Mouse (Mus musculus) right cerebral cortex, adult 2 months (tissue): ENCODE data around the gene Dnajb12.

ENCODE experiments used
- DNase-seq, 2 experiments: peaks; one replicate each; pipeline ENCODE4 v3.0.0; 2021 to 2022; ENCODE audit warnings: low spot score in 2 of 2

Dnajb12 gene

DNA sequence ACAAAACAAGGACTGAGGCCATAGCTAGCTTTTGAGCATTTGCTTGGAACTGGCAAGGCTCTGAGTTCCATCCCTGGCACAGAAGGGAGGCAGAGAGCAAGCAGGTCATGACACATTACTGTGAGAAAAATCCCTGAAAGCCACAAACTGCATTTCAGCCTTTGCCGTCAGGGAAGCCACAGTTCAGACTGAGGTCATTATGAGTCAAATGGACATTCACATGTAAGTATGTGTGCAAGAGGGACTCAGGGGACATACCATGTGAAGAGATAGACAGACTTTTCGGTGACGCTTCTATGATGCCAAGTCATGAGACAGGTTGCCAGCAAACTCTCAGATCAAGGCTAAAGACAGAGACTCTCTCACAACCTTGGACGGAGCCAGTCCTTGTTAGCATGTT lies 38.8 kb downstream of the Dnajb12 start:
- DNase-seq = no peak

DNA sequence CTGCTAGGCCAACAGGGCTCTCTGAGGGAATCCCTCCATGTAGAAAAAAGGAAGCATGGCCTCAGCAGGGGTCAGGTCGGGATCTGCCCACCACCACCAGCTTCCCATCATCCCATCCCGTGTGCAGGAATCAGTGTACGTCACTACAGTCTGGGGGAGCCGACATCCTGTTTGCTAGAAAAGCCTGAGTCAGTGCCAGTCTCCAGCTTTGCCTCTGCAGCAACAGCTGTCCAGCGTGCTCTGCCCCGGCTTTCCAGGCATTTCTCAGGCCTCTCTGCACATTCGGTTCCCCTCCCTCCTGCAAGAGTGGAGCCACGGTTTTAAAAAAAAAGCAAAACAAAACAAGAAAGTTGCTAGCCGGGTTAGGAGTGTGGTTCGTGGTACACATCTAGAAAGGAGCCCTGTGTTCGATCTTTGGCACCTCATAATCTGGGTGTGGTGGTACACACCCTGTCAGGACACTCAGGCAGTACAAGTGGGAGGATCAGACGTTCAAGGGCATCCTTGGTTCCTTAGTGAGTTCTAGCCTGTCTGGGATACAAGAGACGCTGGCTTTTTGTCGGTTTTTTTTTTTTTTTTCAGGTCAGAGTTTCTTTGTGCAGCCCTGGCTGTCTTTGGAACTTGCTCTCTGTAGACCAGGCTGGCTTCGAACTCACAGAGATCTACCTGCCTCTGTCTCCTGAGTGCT lies 40.3 kb downstream of the Dnajb12 start:
- no peak for DNase-seq

DNA sequence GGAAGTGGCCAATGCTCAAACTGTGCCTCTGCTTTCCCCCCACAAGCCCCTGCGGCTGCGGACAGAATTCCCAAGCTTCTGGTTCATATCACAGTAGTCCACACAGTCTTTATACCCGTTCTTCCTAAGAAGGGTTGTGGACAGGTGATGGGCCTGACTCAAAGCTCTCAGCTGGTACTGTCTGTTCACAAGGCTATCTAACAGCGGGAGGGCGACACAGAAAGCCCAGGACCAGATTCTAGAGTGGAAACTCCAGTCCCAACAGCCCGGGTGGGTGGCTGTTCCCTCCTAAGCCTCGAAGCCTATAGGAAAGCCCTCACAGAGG lies 41.1 kb downstream of the Dnajb12 start:
- no peak for DNase-seq

DNA sequence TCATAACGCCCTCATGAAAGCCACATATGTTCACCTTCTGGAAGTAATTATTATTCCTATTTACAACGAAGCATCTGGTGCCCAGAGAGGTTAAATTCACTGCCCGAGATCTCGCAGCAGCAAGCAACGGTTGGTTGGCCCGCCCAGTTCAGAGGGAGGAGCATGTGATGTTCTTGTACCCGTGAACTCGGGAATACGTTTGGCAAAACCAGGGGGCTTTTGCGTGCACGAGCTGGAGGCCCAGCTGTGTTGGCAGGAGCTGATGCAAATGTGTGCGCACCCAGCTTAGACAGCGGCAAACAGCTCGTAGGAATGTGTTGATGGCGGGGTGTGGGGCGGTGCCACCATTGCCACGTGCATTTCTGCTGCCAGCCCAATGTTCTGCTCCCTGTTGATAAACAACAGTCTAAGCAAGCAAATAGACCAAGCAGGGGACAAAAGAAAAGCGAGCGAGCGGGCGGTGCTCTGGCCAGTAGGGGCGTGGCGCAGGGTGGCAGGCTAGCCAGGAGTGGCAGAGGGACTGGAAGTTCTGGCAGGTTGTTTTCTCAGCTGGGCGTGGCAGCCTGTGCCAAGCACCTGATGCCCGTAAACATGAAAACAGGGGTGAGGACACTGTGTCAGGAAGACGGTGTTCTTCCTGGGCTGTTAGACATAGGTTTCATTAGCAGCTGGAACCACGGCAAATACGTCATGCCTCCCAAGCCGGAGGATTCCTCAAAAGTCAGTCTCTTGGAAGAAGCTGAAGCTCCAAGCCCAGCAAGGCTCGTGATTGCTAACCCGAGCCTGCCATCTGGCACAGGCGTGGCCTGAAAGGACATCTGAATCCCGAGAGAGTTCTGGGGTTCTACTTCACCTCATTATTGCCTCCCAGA lies 41.7 kb downstream of the Dnajb12 start:
- peak; percentile 54 to 70 for DNase-seq

DNA sequence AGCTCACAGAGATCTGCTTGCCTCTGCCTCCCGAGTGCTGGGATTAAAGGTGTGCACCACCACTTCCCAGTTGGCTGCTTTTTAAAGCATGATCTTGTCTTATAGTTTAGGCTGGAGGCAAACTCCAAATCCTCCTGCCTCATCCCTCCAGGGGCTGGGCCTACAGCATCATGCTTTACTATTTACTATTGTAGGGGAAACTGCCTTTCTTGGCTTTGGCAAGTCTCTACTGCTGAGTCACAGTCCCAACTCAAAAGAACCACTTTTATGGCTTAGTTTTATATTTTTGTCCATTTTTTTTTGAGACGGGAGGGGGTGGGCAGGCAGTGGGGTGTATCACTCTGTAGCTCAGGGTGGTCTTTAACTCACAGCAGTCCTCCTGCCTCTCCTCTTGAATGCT lies 44.1 kb downstream of the Dnajb12 start:
- DNase-seq = no peak

DNA sequence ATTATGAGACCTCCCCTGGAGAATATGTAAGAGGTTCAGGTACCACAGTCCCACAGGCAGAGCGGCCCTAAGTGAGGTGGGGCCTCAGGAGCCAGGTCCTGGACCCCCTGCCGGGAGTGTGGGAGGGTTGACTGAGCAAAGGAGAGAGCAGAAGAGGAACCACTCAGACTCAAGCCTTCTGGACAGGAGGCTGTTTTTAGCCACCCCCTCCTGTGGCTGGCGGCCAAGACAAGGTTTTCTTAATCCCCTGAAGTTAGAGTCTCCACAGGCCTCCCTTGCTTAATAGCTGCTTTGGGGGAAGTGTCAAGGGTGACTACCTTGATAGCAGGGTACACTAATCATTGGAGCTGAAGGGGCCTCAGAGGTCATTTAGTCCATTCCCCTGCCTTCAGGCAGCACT lies 44.9 kb downstream of the Dnajb12 start:
- peak; percentile 45 to 49 for DNase-seq

DNA sequence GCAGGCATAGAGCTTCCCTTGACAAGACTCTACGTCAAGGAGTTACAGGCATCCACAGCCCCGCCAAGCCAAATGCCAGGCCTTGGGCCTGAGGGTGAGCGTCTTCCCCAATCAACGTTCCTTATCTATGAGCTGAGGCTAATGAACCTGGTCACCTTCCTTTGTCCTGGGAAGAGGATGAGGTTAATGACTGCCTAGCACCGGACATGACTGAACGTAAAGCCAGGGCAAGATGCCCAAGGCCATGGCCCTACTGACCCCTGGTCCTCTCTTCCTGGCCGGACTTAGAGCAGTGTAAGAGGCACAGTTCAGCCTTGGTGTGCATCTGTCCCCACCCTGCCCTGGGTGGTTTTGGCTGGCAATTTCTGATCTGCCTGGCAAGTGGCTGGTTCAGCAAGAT lies 49.8 kb downstream of the Dnajb12 start:
- no peak for DNase-seq

DNA sequence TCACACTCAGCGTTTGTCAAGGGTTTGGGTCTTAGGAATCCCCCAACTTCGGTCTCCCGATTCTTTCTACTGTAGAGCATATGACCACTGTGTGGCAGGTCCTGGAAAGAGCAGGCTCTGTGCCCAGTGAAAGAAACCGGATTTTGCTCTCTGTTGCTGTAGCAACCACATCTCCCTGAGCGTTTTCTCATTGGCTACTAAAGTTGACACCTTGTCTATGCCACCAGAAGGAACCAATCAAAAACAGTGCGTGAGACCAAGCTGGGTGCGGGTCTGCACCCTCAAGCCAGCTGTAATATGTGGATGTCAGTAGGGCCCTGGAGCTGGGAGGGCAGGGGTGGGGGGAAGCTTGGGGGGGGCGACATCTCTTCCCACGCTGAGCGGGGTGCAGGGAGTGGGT lies 51.6 kb downstream of the Dnajb12 start:
- DNase-seq = peak in 1 of 2 experiments; percentile 46

DNA sequence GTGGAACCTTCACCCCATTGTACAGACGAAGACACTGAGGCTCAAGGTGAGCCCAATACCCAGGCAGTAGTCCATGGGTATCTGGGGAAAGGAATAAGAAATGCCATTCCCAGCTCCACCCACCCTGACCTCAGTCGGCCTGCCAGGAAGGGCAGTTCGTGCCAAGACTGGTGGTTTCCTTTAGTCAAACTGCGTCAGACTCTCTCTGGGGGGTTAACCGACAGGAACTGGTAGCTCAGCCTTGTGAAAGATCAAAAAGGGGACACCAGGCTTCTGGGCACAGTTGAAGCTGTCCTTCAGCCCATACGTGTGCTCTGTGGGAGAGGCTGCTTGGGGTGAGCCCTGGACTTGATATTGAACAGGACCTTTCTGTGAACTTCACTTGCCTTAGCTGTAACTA lies 53.2 kb downstream of the Dnajb12 start:
- DNase-seq = no peak

DNA sequence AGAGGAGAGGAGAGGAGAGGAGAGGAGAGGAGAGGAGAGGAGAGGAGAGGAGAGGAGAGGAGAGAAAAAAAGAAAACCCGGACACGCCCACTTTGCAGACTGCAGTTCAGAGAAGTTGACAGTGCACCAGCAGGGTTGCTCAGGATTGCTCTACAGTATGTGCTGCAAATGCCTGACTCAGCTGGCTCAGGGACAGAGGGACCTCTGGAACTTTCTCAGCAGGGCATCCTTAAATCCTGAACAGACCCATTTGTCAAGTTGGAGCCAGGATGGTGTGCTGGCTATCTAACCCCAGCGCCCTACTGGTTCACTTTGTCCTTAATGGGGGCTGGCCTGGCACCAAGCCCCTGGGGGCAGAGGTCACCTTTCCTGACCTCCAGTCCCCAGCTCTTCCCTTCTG lies 54.7 kb downstream of the Dnajb12 start:
- DNase-seq = no peak

DNA sequence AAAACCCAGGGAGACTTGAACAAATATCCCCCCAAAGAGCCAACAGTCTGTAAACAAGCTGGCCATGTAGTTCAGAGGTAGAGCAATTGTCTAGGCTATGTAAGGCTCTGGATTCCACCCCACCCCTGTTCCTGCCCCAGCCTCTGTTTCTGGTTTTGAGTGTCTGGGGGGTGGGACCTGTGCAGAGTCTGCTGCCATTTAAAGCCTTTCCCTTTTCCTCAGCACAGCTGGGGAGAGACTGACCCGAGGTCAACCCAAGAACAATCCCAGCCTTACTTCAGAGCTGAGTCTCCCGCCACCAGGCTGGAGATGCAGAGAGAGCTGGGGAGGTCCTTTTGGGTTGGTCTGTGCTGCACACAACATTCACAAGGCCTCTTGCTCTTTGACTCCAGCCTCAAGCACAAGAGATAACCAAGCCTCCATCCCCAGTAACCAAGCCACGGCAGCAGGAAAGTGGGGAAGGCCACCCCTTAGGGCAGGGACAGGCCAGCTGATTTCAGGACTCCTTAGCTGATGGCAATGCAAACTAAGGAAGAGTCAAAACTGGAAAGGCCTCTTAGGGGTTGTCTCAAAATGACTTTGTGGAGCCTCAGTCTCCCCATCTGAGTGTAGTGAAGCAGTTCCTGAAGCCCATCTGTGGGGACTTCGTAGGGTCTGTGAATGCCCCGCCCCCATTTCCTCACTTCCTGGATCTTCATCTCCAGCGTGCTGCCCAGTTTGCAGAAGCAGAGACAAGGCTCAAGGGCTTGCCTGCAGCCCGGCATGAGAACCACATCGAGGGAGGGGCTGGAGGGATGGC lies 56.9 kb downstream of the Dnajb12 start:
- no peak for DNase-seq

DNA sequence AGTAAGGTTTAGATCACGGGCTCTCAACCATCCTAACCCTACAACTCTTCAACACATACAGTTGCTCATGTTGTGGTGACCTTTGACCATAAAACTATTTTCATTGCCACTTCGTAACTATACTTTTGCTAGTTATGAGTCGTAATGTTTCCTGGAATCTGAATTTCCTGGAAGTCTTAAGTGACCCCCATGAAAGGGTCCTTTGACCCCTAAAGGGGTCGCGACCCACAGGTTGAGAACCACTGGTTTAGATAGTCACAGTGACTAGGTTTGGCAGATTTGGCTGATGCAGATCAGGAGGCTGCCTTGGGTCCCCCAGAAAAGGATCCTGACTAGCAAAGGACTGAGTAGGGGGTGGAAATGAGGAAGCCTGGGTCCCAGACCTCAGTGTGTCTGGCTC lies 59.3 kb downstream of the Dnajb12 start:
- DNase-seq = no peak

DNA sequence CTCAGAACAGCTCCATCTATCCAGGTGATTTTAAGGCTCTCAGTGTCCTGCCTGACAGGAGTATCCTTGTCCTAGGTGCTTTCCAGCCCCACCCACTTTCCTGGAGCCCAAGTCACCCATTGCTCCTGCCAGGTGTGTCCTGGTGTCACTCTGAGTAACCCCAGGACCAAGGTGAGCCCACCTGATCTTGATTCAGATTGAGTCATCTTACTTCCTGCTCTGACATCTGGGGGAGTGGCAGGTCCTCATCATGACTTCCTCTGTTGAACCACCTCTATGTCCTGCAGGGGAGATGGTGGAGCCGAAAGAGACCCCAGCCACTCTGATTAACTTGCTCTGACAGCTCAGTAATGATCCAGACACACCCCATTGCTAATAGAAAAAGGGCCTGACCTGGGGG lies 59.7 kb downstream of the Dnajb12 start:
- no peak for DNase-seq

DNA sequence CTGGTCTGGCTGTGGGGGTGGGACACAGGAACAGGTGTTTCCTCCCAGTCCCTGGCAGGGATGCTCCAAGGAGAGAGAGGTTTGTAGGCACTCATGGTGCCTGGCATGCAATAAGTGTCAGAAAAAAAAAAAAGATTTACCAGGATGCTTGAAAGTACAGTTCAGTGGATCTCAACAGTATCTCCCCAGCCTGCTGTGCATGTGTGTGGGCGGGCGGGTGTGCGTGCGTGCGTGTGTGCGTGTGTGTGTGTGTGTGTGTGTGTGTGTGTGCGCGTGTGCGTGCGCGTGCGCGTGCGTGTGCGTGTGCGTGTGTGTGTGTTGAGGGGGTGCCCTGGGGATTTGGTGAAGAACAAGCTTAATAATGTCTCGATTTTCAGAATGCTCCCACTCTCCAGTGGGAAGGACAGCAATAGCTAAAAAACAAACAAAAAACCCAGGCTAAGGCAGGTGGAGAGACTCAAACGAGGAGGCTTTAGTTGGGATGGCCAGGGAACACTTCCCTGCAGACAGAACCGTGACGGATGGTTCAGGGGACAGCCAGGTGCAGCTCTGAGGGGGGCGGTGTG lies 63.0 kb downstream of the Dnajb12 start:
- peak in 1 of 2 experiments; percentile 46 for DNase-seq

DNA sequence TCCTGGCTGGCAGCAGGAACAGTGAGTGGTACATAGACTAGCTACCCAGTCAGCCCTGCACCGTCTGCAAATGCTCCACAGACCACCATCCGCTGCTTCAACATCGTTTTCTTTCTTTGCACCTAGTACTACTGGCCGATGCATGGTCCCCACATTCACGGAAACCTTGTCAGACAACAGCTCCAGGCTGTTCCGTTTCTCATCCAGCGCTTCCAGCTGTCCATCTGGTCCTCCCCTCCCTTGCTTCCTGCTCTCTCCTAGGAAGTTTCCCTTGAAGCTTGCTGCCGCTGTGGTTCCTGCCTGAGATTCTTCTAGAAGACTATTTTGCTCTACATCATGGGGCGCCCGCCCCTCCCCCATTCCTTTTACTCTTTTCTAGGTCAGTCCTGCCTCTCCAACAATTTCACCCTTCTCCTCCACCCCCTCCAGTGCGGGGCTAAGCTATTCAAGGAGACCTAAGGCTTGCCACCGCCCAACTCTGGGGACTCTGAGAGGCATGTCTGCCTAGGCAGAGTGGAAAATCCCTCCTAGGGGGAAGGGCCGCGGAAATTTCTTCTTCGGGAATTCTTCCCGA lies 63.6 kb downstream of the Dnajb12 start:
- DNase-seq = peak; percentile 69 to 84

DNA sequence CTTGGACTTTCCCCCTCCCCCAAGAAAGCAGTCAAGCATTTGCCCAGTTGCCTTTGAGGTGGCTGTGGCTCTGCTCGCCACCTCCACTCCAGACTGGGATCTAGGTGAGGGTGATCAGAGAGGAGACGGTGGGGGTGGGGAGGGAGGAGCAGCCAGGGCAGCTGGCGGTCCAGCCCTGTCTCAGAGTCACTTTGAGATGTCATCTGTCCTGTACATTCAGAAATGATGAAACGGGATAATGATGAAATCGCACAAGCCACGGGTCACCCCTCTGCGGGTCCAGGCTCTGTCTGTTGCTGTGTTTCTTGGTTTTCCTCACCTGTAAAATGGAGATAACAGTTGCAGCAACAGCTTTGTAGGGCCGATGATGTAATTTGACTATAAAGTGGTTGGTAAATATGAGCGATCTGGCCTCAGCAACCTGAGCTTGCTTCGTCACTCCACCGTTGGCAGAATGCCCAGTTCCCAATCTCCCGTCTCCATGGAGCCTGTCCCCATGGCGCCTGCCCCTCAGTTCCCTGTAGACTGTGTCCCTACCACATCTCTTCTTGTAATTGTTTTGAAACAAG lies 64.1 kb downstream of the Dnajb12 start:
- peak; percentile 80 to 84 for DNase-seq

DNA sequence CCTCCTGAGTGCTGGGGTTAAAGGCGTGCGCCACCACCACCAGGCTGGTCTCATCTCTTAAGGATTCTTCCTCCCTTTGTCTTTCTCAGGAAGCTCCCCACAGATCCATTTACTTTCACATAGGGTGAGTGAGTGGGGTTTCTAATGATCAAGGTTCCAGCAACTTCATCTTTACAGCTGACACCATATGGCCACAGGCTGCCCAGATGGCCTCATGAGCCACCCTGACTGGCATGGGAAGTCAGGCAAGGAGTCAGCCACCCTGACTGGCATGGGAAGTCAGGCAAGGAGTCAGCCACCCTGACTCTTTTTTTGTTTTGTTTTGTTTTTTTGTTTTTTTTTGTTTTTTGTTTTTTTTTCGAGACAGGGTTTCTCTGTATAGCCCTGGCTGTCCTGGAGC lies 66.1 kb downstream of the Dnajb12 start:
- DNase-seq = no peak

DNA sequence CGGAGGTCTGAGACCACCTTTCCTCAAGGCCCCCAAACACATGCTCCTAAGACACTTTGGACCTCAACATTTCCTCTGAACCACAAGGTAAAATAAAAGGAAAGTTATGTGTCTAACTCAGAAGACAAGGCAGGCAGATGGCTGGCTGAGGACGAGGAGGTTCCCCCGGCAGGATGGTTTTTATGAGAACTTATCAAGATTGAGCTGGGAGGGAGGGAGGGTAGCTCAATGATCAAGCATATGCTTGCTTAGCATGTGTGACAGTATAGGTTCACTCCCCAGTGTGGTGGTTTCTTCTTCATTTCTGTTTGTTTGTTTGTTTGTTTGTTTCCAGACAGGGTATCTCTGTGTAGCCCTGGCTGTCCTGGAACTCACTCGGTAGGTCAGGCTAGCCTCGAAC lies 67.0 kb downstream of the Dnajb12 start:
- no peak for DNase-seq

DNA sequence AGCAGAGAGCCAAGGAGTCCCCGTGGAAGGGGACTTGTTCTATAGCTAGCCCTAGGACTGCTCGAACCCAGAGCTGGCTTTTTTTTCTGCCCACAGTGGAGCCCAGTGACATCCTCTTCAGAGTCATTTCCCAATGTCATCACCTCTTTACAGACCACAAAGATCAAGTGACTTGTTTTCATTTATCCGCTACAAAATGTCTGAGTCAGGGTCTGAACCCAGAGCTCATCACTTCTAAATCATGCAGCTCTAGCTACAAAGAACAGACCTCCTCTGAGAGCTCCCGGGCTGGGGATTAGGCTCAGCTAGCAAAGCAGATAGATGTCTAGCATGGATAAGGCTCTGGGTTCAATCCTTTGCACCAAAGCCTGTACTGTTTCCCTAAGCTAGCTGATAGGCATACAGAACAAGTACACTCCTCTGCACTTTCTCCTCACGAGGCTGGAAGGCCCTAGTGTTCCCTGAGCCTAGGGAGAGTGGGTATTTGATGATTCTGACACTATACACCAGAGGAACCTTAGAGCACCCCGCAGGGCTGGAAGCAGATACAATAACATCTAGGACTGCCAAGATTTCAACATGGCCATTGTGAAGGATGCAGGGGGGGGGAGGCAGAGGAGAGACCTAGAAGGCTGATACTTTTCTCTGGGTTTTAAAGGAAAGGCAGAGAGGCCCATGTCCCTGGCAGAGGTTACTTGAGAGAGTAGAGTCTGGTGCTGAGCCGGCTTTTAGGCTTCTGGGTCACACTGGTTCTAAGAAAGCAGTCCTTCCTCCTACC lies 68.1 kb downstream of the Dnajb12 start:
- no peak for DNase-seq

DNA sequence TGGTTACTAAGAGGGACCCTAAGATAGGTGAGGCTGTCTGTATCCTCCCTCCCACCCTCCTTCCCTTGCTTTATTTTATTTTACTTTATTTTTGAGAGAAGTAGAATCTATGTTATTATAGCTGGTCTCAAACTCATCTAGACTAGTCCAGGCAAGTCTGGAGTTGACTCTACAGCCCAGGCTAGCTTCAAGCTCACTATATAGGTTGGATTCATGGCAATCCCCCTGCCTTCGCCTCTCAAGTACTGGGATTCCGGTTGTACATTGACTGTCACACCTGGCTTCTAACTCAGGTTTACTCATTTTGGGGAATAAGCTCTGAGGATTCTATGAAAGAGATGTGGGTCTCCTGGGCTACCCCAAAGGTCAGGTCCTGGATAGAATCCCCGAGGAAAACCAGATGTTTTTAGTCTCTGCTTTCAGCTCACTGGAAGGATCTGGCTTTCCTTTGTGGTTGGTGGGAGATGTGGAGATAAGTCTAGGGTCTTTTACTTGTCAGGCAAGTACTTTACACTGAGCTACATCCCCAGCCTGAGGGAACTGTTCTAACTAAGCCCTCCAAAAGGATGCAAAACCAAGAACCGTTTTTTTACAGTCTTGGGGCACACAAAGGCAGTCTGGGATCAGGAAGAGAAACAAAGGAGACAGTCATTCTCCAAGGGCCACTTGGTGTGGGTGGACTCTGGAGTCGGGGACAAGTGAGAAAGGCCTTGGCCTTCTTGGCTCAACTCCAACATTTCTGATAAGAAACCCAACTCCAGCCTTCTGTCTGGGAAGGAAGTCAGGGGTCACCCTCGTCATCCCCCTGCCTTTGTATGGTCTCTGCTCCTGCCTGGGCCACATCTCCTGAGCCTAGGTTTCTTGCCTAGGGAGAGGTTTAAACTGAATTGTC lies 69.3 kb downstream of the Dnajb12 start:
- DNase-seq = no peak
